Mouse (Mus musculus): Measurements from ENCODE around the gene 4930524B15Rik. TPM values are rescaled to one million over a fixed set of nuclear protein-coding genes. Genes with fewer than 3 reads are reported as not detected.
"Not testable (repeated sequence)": the region's sequence is repeated elsewhere in the genome, so short reads cannot be mapped to it uniquely, and the experiment has no call there.

4930524B15Rik gene
- polyA plus RNA-seq, 1 experiment, result not detected

GRCm38 (mm10) chr11:31999716-32000115, 34.3 kb downstream of the 4930524B15Rik start:
- TF ChIP-seq CTCF (IDR thresholded peaks at IDR 0.05; ENCODE audit: low read depth, low read length) (no peak), EP300 (IDR thresholded peaks at IDR 0.05; ENCODE audit: insufficient read depth, low read depth, low read length) (no peak), POLR2A (IDR thresholded peaks at IDR 0.05; ENCODE audit: insufficient read depth, low read length) (no peak)
- Histone ChIP-seq H3K27me3 (ENCODE audit: control insufficient read depth, insufficient read depth, low read length, poor library complexity, severe bottlenecking) (no peaks in the 10 kb centered on the region), H3K9me3 (replicated peaks; ENCODE audit: control insufficient read depth, insufficient read depth, low read length, poor library complexity, severe bottlenecking) (no peaks in the 10 kb centered on the region), H3K4me1 (ENCODE audit: control insufficient read depth, insufficient read depth, low read length) (no peaks in the 10 kb centered on the region), H3K36me3 (ENCODE audit: control insufficient read depth, insufficient read depth, low read length, poor library complexity, severe bottlenecking) (no peaks in the 10 kb centered on the region), H3K9ac (ENCODE audit: low read depth, poor library complexity, severe bottlenecking) (no peak overlapping the region), H3K27ac (ENCODE audit: insufficient read depth, low read length) (no peak overlapping the region), H3K4me3 (ENCODE audit: low read depth, low read length) (no peak overlapping the region)

DNA sequence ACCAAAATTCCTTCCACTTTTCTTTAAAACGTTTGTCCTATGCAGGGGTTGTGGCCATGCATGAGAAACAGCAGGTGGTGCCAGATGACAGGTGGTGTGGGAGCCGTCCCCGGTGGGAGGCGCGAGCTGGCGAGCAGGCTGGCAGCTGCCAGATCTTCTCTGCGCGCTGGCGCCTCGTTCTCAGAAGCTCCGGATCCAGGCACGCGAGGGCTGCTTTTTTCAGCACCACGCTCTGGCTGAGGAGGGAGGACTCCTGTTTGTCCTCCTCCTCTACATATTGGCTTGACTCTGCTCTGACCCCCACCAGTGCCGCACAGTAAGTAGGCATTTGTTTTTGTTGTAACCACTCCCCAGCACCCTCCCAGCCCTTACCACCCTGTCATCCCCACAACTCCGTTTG, 34.9 kb downstream of the 4930524B15Rik start, which contains the start of gene Nsg2:
Nsg2 (plus strand) TSS at position 183 of the 400 bp plus-strand sequence.
- TF ChIP-seq CTCF (IDR thresholded peaks at IDR 0.05; ENCODE audit: low read depth, low read length), result peak; percentile 36
- TF ChIP-seq POLR2A (IDR thresholded peaks at IDR 0.05; ENCODE audit: insufficient read depth, low read length), result no peak
- Histone ChIP-seq H3K9ac (ENCODE audit: low read depth, poor library complexity, severe bottlenecking) (no peak within 1 kb of the TSS), H3K27ac (ENCODE audit: insufficient read depth, low read length) (no peak within 1 kb of the TSS)

DNA sequence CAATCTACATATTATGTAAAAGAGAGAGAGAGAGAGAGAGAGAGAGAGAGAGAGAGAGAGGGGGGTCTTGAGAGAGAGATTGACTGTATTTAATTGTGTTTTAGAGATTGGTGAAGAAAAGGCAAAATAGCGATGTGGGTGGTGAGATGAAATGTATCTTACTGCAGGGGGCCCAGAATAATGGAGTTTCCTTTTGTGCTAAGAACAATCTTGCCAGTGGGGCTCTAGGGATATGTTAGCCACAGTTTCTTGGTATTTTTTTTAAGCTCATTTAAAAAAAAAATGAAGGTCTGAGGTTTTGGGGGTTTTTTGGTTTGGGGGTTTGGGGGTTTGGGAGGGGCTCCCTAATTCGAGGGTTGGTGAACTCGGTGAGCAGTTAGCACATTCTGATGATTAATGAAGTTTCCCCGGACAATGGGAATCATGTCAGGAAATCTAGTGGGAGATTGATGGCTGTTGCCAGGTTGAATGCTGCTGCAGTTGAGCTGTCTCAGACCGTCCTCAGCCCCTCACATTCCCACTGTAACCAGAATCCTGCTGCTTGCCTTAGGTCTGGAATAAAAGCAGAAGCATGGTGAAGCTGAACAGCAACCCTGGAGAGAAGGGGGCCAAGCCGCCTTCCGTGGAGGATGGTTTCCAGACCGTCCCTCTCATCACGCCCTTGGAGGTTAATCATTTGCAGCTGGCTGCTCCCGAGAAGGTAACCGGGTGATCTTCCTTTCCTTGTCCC, 36.0 kb downstream of the 4930524B15Rik start:
- Histone ChIP-seq H3K36me3 (ENCODE audit: control insufficient read depth, insufficient read depth, low read length, poor library complexity, severe bottlenecking) (no peaks in the 10 kb centered on the region), H3K9ac (ENCODE audit: low read depth, poor library complexity, severe bottlenecking) (no peak overlapping the region), H3K4me1 (ENCODE audit: control insufficient read depth, insufficient read depth, low read length) (no peaks in the 10 kb centered on the region), H3K27ac (ENCODE audit: insufficient read depth, low read length) (no peak overlapping the region), H3K4me3 (ENCODE audit: low read depth, low read length) (no peak overlapping the region), H3K27me3 (ENCODE audit: control insufficient read depth, insufficient read depth, low read length, poor library complexity, severe bottlenecking) (no peaks in the 10 kb centered on the region), H3K9me3 (replicated peaks; ENCODE audit: control insufficient read depth, insufficient read depth, low read length, poor library complexity, severe bottlenecking) (no peaks in the 10 kb centered on the region)
- no peak for TF ChIP-seq CTCF (IDR thresholded peaks at IDR 0.05; ENCODE audit: low read depth, low read length)
- no peak for TF ChIP-seq POLR2A (IDR thresholded peaks at IDR 0.05; ENCODE audit: insufficient read depth, low read length)
- TF ChIP-seq EP300 (IDR thresholded peaks at IDR 0.05; ENCODE audit: insufficient read depth, low read depth, low read length), result no peak

More for the DNA sequence above, 34.9 kb downstream of the 4930524B15Rik start, which contains the start of gene Nsg2:
- no peaks in the 10 kb centered on the region for H3K36me3 ChIP-seq (ENCODE audit: control insufficient read depth, insufficient read depth, low read length, poor library complexity, severe bottlenecking)
- no peaks in the 10 kb centered on the region for H3K27me3 ChIP-seq (ENCODE audit: control insufficient read depth, insufficient read depth, low read length, poor library complexity, severe bottlenecking)
- H3K4me3 ChIP-seq (ENCODE audit: low read depth, low read length), result no peak within 1 kb of the TSS
- no peaks in the 10 kb centered on the region for H3K9me3 ChIP-seq (replicated peaks; ENCODE audit: control insufficient read depth, insufficient read depth, low read length, poor library complexity, severe bottlenecking)
- H3K4me1 ChIP-seq (ENCODE audit: control insufficient read depth, insufficient read depth, low read length), result no peaks in the 10 kb centered on the region

- Histone ChIP-seq H3K27ac (ENCODE audit: insufficient read depth, low read length) (no peak overlapping the region), H3K9me3 (replicated peaks; ENCODE audit: control insufficient read depth, insufficient read depth, low read length, poor library complexity, severe bottlenecking) (0 out of 2 replicates have a peak, but pooled peaks cover 4% of the 10 kb centered on the region), H3K4me3 (ENCODE audit: low read depth, low read length) (no peak overlapping the region), H3K9ac (ENCODE audit: low read depth, poor library complexity, severe bottlenecking) (no peak overlapping the region), H3K36me3 (ENCODE audit: control insufficient read depth, insufficient read depth, low read length, poor library complexity, severe bottlenecking) (no peaks in the 10 kb centered on the region), H3K4me1 (ENCODE audit: control insufficient read depth, insufficient read depth, low read length) (no peaks in the 10 kb centered on the region), H3K27me3 (ENCODE audit: control insufficient read depth, insufficient read depth, low read length, poor library complexity, severe bottlenecking) (no peaks in the 10 kb centered on the region)
- no peak for TF ChIP-seq CTCF (IDR thresholded peaks at IDR 0.05; ENCODE audit: low read depth, low read length)
- TF ChIP-seq POLR2A (IDR thresholded peaks at IDR 0.05; ENCODE audit: insufficient read depth, low read length), result no peak
- no peak for TF ChIP-seq EP300 (IDR thresholded peaks at IDR 0.05; ENCODE audit: insufficient read depth, low read depth, low read length)
These were observed 37.3 kb downstream of the 4930524B15Rik start for GRCm38 (mm10) chr11:32002670-32003072.

DNA sequence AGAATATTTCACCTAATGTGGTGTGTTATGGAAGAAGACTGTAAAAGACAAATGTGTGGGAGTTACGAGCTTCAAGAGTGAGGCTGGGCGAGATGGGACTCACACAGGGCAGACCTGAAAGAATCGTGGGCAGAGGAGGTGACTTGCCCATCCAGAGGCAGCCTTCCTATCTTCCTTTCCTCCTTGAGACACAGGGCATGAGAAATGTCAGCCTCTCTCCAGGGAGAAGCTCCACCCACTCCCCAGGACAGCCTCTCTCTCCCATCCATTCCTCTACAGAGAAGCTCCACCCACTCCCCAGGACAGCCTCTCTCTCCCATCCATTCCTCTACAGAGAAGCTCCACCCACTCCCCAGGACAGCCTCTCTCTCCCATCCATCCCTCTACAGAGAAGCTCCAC, 42.7 kb downstream of the 4930524B15Rik start:
- not testable (repeated sequence) for H3K27ac ChIP-seq (ENCODE audit: insufficient read depth, low read length)

GRCm38 (mm10) chr11:32008852-32009251, 43.5 kb downstream of the 4930524B15Rik start:
- Histone ChIP-seq H3K9me3 (replicated peaks; ENCODE audit: control insufficient read depth, insufficient read depth, low read length, poor library complexity, severe bottlenecking) (0 out of 2 replicates have a peak, but pooled peaks cover 4% of the 10 kb centered on the region), H3K9ac (ENCODE audit: low read depth, poor library complexity, severe bottlenecking) (no peak overlapping the region), H3K36me3 (ENCODE audit: control insufficient read depth, insufficient read depth, low read length, poor library complexity, severe bottlenecking) (no peaks in the 10 kb centered on the region), H3K4me3 (ENCODE audit: low read depth, low read length) (no peak overlapping the region), H3K4me1 (ENCODE audit: control insufficient read depth, insufficient read depth, low read length) (peaks cover 2% of the 10 kb centered on the region), H3K27ac (ENCODE audit: insufficient read depth, low read length) (no peak overlapping the region), H3K27me3 (ENCODE audit: control insufficient read depth, insufficient read depth, low read length, poor library complexity, severe bottlenecking) (no peaks in the 10 kb centered on the region)
- TF ChIP-seq POLR2A (IDR thresholded peaks at IDR 0.05; ENCODE audit: insufficient read depth, low read length), result no peak
- no peak for TF ChIP-seq CTCF (IDR thresholded peaks at IDR 0.05; ENCODE audit: low read depth, low read length)
- TF ChIP-seq EP300 (IDR thresholded peaks at IDR 0.05; ENCODE audit: insufficient read depth, low read depth, low read length), result no peak

More for the DNA sequence above, 42.7 kb downstream of the 4930524B15Rik start:
- H3K36me3 ChIP-seq (ENCODE audit: control insufficient read depth, insufficient read depth, low read length, poor library complexity, severe bottlenecking); H3K9ac ChIP-seq (ENCODE audit: low read depth, poor library complexity, severe bottlenecking); H3K27me3 ChIP-seq (ENCODE audit: control insufficient read depth, insufficient read depth, low read length, poor library complexity, severe bottlenecking); H3K4me3 ChIP-seq (ENCODE audit: low read depth, low read length); H3K4me1 ChIP-seq (ENCODE audit: control insufficient read depth, insufficient read depth, low read length); H3K9me3 ChIP-seq (replicated peaks; ENCODE audit: control insufficient read depth, insufficient read depth, low read length, poor library complexity, severe bottlenecking): not testable (repeated sequence)

All from ES-Bruce4 (cell line).